Mouse (Mus musculus): ENCODE measurements around the gene Gm47985.
"Not testable (repeated sequence)": the region's sequence is repeated elsewhere in the genome, so short reads cannot be mapped to it uniquely, and the experiment has no call there.

DNA sequence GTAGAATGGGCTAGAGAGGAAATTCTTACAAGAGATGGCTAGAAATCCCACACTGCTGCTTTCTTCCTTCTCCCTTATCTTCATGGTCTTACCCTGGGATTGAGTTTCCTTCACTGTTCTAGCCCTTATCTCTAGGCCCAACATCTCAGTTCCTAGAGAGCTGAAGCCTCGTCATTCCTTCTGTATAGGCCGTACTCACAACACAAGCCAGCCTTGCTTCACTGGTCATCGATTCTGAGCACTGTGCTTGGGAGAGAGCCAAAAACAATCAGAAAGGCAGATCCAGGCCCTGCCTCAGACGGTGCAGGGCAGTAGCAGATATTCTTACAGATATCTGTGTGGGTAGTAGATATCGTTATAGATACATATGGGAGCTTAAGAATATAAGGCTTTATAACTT is 26.2 kb downstream of the Gm47985 start:
- not testable (repeated sequence) for TF ChIP-seq POLR2A (IDR thresholded peaks at IDR 0.05; ENCODE audit: control insufficient read depth, low read depth, low read length); CTCF (IDR thresholded peaks at IDR 0.05; ENCODE audit: control insufficient read depth, insufficient read depth, insufficient replicate concordance, low read depth, low read length)
